10 mouse cellular contexts compared by ENCODE assay signal in the genomic region with DNA sequence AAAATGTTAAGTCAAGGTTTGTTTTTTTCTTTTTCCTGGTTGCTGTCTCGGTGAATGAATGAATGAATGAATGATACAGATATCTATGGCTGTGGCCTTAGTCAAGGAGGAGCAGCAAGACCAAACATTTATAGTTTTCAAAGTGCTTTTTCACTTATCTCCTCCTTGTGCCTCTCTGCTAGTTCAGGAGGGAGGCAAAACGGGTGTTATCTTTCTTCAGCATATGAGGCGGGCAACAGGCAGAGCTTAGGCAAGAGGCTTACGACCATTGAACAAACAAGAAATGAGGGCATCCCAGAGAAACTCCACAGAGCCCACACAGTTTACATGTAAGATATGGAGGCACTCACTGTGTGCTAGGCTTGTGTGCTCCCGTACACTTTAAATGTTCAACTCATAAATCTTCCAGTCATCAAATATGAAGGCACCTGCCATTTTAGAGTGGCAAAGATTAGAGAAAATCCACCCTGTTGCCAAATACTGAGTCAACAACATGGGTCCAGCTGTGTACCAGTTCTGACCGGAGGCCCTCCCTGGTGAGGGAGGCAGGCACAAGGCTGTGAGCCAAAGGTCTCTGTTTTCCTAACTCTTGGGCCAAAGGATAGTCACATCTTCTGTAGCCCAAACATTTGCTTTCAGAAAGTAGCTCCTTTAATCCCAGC. TPM values are rescaled to one million over a fixed set of nuclear protein-coding genes. Genes with fewer than 3 reads are reported as not detected.
A peak's percentile ranks its signal among the peaks of the same experiment; 100 is the strongest.
DNase-seq lines count a peak whose midpoint lies in the region; ATAC-seq and TF ChIP-seq lines count a peak whose summit lies in the region.
"Had no signal": no experiment of that assay in that cellular context is flagged by ENCODE, and none has a peak within 500 bp of the region (broad histone marks: within the 10 kb centered on the region; RNA-seq: fewer than 3 reads in every experiment).

No protein-coding gene starts in this region.

- intact Hi-C loops in gastrocnemius, postnatal 36 days (cut with DNase I): no loop called here

- no peaks in the 10 kb centered on the region for H3K9me3 ChIP-seq in erythroblast, embryonic 14.5 days (ENCODE audit: control insufficient read depth, low read length)

- TF ChIP-seq CTCF in lung, adult 2 months (IDR thresholded peaks at IDR 0.05; ENCODE audit: insufficient read depth, low read length): no peak

- H3K4me3 ChIP-seq in lung, adult 2 months (replicated peaks; ENCODE audit: extremely low read depth, low read depth, low read length): no peak overlapping the region
- H3K4me3 ChIP-seq in erythroblast, embryonic 14.5 days (replicated peaks): peak overlapping the region; percentile 47

- H3K36me3 ChIP-seq in erythroblast, embryonic 14.5 days (ENCODE audit: control insufficient read depth): peaks cover 96% of the 10 kb centered on the region

- 48% methylated on average over 6 of the region's 6 CpGs for WGBS in lung, adult 2 months

- no peaks in the 10 kb centered on the region for H3K27me3 ChIP-seq in erythroblast, embryonic 14.5 days (ENCODE audit: control insufficient read depth)

- peak; percentile 52 to 68 for DNase-seq in cerebellum, adult 18-20 months
- DNase-seq in cerebellum, postnatal 4 days (ENCODE audit: low spot score in 2 of 2): no peak
- DNase-seq in lung, adult 18-20 months: peak; percentile 59 to 67
- DNase-seq in lung, adult 2 months: no peak
- DNase-seq in gastrocnemius, postnatal 36 days: no peak
- no peak for DNase-seq in frontal cortex, postnatal 36 days (ENCODE audit: low spot score in 2 of 2)
- DNase-seq: adrenal gland, postnatal 25 days; right cerebral cortex, adult 18-20 months had no signal

- TF ChIP-seq POLR2A in lung, adult 2 months (IDR thresholded peaks at IDR 0.05; ENCODE audit: borderline replicate concordance, extremely low read depth, low read depth, low read length): no peak

- peak; percentile 66 for ATAC-seq in megakaryocyte progenitor cell, adult 5-6 weeks (replicated peaks; ENCODE audit: poor library complexity)

- H3K4me1 ChIP-seq in lung, adult 2 months (ENCODE audit: control insufficient read depth, insufficient read depth, low read length): peaks cover 74% of the 10 kb centered on the region
- peaks cover 100% of the 10 kb centered on the region for H3K4me1 ChIP-seq in erythroblast, embryonic 14.5 days (ENCODE audit: control insufficient read depth)

RNA-seq across cellular contexts. Expression of gene Bcl2l1, which starts 17.2 kb away (rescaled TPM):
- 113 and 118 TPM in 2 replicates for polyA plus RNA-seq in lung, adult 2 months (2012; rRNA removed)
- 212 and 213 TPM in 2 replicates for polyA plus RNA-seq in erythroblast, embryonic 14.5 days (2012)
- total RNA-seq in megakaryocyte progenitor cell, adult 5-6 weeks (2015): 8.1 and 10.2 TPM in 2 replicates
- 13.5 and 18.4 TPM in 2 replicates for total RNA-seq in megakaryocyte progenitor cell, adult 5-6 weeks (2017)
- 10 to 100 TPM; 15.4 to 17.6 TPM for total RNA-seq in gastrocnemius, postnatal 36 days (2021)

RNA-seq across cellular contexts. Expression of gene Tpx2, which starts 33.4 kb away (rescaled TPM):
- polyA plus RNA-seq in lung, adult 2 months (2012; rRNA removed): 0.63 and 0.77 TPM in 2 replicates
- 4.9 and 5.7 TPM in 2 replicates for polyA plus RNA-seq in erythroblast, embryonic 14.5 days (2012)
- total RNA-seq in megakaryocyte progenitor cell, adult 5-6 weeks (2015): 104 and 111 TPM in 2 replicates
- total RNA-seq in megakaryocyte progenitor cell, adult 5-6 weeks (2017): 112 and 114 TPM in 2 replicates
- total RNA-seq in gastrocnemius, postnatal 36 days (2021): 1 to 10 TPM; 1.4 to 1.9 TPM

Comparison
In these comparisons a context has a peak if more than half of its experiments do, and no peak if none do; other contexts are left out.
1. DNase-seq: peak in cerebellum, adult 18-20 months (2 of 2) and lung, adult 18-20 months (2 of 2); none in cerebellum, postnatal 4 days (0 of 2), lung, adult 2 months (single experiment), gastrocnemius, postnatal 36 days (0 of 2) and frontal cortex, postnatal 36 days (0 of 2).
2. RNA of gene Tpx2, which starts 33.4 kb away (total RNA-seq): 104 to 114 TPM in megakaryocyte progenitor cell, adult 5-6 weeks; 1.4 to 1.9 TPM in gastrocnemius, postnatal 36 days; every median in the first group is over 10 times any median in the second.